Mouse (Mus musculus) embryonic stem cell, embryonic (primary cell): ENCODE data around the gene Tex14.
"Not testable (repeated sequence)": the region's sequence is repeated elsewhere in the genome, so short reads cannot be mapped to it uniquely, and the experiment has no call there.

Experiments
- CTCF ChIA-PET, 4 experiments: fragments of 300-600 bp in 2 of 4; fragments of 350-600 bp in 2 of 4; sonication (Branson Sonifier 250); formaldehyde crosslinking; loops; one replicate each; lab custom pipeline; 2022; ENCODE audit warnings: inconsistent platforms in 2 of 4; lab: Charles Lee
- POLR2A ChIA-PET, 4 experiments: fragments of 300-600 bp in 2 of 4; fragments of 350-600 bp in 2 of 4; sonication (Branson Sonifier 250); formaldehyde crosslinking; loops; one replicate each; lab custom pipeline; 2022; ENCODE audit warnings: antibody characterized with exemption in 4 of 4, inconsistent platforms in 1 of 4; lab: Charles Lee

Gene Tex14

DNA sequence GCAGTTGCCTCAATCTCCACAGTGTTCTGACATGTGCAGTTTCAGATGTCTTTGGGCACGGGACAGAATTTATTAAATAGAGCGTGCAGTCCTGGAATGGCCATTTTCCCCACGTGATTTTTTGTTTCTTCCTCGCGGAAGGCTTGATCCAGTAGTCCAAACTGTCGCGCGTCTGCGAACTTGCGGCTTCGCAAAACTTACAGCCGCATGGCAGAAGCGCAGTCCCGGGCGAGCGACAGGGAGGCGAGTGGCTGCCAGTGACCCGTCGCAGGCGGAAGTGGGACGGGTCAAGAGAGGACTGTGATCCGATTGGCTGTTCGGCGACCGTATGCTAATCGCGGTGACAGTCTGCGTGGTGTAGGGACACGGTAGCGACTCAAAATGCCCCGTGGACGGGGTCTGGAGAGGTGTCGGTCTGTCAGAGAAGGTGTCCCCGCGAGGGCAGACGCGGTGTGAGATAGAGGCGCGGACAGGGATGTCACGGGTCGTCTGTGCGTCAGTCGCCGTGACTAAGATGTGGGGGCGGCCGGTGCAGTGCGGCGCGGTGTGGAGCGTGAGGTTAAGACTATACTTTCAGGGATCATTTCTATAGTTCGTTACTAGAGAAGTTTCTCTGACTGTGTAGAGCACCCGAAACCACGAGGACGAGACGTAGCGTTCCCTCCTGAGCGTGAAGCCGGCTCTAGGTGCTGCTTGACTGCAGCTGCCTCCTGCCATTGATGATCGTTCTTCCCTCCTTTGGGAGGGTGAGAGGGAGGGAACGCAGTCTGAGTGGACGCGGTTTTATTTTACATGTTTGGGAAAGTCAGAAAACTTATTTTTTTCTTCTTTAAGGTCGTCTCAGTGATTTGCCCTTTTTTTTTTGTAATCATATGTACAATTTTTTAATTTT, 66.2 kb downstream of the Tex14 start:
- POLR2A ChIA-PET: interaction anchor here (0.6 to 9.2 kb wide), 63 partner anchors 8 to 896 kb away, joined by 3 to 109 read pairs (median 4); partner anchors contain the start of gene Mtmr4 (in 2 of the 4)

DNA sequence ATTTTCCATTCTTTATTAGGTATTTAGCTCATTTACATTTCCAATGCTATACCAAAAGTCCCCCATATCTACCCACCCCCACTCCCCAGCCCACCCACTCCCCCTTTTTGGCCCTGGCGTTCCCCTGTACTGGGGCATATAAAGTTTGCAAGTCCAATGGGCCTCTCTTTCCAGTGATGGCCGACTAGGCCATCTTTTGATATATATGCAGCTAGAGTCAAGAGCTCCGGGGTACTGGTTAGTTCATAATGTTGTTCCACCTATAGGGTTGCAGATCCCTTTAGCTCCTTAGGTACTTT, 66.8 kb downstream of the Tex14 start:
- POLR2A ChIA-PET: interaction anchor here (0.6 to 9.2 kb wide), 55 partner anchors 8 to 897 kb away, joined by 3 to 109 read pairs (median 4); partner anchors contain the start of gene Mtmr4 (in 2 of the 4)
- CTCF ChIA-PET: interaction anchor here in 2 of 4 experiments (0.6 to 1.2 kb wide), 2 partner anchors 14 to 167 kb away, joined by 3 read pairs; no protein-coding TSS in a partner anchor

More for the DNA sequence above, 66.2 kb downstream of the Tex14 start:
- CTCF ChIA-PET: interaction anchor here in 3 of 4 experiments (0.6 to 1.2 kb wide), 3 partner anchors 13 to 168 kb away, joined by 3 read pairs; no protein-coding TSS in a partner anchor

DNA sequence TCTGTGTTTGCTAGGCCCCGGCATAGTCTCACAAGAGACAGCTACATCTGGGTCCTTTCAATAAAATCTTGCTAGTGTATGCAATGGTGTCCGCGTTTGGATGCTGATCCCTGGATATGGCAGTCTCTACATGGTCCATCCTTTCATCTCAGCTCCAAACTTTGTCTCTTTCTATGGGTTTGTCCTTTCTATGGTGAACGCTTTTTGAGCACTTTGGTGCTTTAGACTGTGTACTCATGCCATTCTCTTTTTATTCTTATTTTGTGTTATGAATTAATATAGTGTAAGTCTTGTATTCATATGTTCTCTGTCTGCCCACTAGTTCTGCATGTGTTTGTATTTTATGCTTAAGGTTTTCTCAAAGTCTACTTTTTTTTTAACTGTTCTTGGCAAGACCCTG, 67.2 kb downstream of the Tex14 start:
- CTCF ChIA-PET: interaction anchor here in 2 of 4 experiments (0.6 to 1.2 kb wide), 2 partner anchors 14 to 167 kb away, joined by 3 read pairs; no protein-coding TSS in a partner anchor
- POLR2A ChIA-PET: interaction anchor here (0.6 to 9.2 kb wide), 51 partner anchors 8 to 897 kb away, joined by 3 to 109 read pairs (median 4); partner anchors contain the start of gene Mtmr4 (in 2 of the 4)

DNA sequence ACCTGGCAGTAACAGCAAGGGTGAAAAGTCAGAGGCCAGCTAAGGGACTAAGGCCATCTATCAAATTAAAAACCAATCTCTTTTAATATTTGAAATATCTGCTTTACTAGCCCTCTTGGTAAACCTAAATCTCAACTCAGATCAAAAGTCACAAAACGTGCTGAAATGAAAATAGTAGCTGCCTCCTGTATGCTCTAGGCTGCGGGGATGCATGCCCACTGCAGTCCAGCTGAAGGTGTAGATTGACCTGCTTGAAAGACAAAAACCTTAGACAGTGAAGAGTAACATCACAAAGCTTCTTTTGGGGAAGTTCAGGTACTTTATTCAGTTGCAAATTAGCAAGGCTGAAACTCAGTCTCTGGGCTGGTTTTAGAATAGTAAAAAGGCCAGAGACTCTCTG, 74.3 kb downstream of the Tex14 start:
- CTCF ChIA-PET: not testable (repeated sequence)
- POLR2A ChIA-PET: interaction anchor here in 3 of 4 experiments (0.6 to 1.9 kb wide), 20 partner anchors 7 to 116 kb away, joined by 3 to 7 read pairs (median 3); partner anchors contain the start of genes Rad51c (in 1 of the 3) and Tex14 (in 1 of the 3)

DNA sequence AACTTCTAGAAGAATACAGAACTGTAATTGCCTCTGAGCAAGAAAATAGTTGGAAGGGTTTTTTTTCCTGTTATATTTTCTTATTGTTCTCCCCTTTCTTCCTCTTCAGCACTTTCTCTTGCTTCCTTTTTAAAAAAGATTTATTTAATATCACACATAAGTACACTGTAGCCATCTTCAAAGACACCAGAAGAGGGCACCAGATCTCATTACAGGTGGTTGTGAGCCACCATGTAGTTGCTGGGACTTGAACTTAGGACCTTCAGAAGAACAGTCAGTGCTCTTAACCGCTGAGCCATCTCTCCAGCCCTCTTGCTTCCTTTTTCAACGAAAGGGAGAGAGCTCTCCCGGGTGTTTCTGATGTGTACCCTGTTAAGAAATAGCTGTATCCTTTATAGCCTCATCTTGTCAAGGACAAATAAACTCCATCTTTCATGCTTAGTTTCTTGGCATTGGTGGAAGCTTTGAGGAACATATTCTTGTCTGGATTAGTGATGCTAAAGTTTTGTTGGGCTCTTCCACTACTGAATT, 79.0 kb downstream of the Tex14 start:
- CTCF ChIA-PET: interaction anchor here in 1 of 4 experiments (0.7 kb wide), 1 partner anchor 13 kb away, joined by 3 read pairs; no protein-coding TSS in a partner anchor
- POLR2A ChIA-PET: interaction anchor here in 3 of 4 experiments (0.6 to 3.5 kb wide), 9 partner anchors 8 to 107 kb away, joined by 3 to 24 read pairs (median 4); no protein-coding TSS in a partner anchor

DNA sequence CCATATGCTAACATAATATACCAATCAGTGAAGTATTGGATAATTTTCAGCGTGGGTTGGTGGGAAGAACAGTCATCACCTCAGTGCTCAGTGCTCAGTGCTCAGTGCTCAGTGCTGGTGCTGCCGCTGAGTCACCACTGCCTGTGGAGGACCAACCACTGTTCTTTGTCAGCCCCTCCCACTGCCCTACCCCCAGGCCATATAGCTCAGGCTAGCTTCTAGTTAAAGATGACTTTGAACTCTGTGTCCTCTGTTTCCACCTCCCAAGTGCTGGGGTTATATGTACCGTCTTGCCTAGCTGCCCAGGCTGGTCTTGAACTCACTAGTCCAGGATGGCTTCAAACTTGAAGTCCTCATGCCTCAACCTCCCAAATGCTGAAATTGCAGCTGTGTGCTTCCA, 84.1 kb downstream of the Tex14 start:
- ChIA-PET CTCF (interaction anchor here in 1 of 4 experiments (0.6 kb wide), 1 partner anchor 38 kb away, joined by 4 read pairs; no protein-coding TSS in a partner anchor), POLR2A (interaction anchor here in 3 of 4 experiments (0.6 to 2.4 kb wide), 8 partner anchors 10 to 66 kb away, joined by 3 to 7 read pairs (median 3); no protein-coding TSS in a partner anchor)

DNA sequence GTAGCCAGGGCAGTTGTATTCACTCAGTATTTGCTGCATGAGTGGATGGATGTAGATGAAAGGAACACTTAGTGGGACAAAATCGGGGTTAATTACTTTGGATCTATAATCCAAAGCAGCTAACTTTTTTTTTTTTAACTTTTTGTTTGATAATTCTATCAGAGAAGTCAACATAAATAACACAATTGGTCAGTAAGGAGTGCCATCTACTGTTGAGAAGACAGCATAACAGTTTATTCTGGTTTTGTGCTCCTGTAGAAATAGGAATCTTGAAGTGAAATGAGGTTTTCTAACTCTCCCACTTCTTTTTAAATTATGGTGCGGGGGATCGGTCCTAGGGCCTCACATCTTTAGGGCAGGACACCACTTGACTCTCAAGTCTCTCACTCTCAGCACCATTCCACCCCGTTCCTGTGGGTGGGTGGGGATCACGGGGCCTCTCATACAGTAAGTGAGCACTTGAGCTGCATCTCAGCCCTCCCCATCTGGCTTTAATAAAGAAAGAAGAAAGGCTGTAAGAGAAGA, 99.9 kb downstream of the Tex14 start:
- POLR2A ChIA-PET: interaction anchor here (0.6 to 2.7 kb wide), 9 partner anchors 18 to 82 kb away, joined by 3 to 7 read pairs (median 4); no protein-coding TSS in a partner anchor
- CTCF ChIA-PET: interaction anchor here in 1 of 4 experiments (0.7 to 1.2 kb wide), 3 partner anchors 14 to 52 kb away, joined by 3 read pairs; no protein-coding TSS in a partner anchor

DNA sequence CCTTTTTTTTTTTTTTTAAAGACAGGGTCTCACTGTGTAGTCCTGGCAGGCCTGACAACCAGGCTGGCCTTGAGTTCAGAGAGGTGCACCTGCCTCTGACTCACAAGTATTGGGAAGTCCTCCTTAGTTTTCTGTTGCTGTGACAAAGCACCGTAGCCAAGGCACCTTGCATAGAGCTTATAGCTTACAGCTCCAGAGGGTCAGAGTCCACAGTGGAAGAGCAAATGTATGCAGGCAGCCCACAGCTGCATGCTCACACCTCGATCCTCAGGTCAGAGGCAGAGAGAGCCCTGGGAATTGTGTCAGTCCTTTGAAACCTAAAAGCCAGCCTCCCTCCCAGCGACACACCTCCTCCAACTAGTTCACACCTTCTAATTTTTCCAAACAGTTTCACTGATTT, 101.6 kb downstream of the Tex14 start:
- CTCF ChIA-PET: interaction anchor here in 3 of 4 experiments (0.6 to 1.2 kb wide), 6 partner anchors 19 to 430 kb away, joined by 3 to 6 read pairs (median 4); no protein-coding TSS in a partner anchor

DNA sequence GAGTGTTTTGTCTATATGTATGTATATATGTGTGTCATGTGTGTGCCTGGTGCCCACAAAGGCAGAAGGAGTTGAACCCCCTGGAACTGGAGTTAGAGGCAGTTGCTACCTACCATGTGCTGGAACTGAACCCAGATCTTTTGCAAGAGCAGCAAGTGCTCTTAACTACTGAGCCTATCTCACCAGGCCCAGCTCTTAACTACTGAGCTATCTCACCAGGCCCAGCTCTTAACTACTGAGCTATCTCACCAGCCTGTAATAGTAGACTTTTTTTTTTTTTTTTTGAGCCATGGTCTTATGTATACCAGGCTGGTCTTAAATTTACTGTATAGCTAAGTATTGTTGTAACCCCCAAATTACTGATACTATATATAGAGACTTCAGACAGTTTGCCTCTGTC, 102.2 kb downstream of the Tex14 start:
- ChIA-PET POLR2A (interaction anchor here in 3 of 4 experiments (0.6 to 2.4 kb wide), 16 partner anchors 15 to 85 kb away, joined by 3 to 5 read pairs (median 3); partner anchors contain the start of gene Mtmr4 (in 1 of the 3)), CTCF (interaction anchor here in 3 of 4 experiments (0.6 to 1.2 kb wide), 4 partner anchors 19 to 57 kb away, joined by 3 to 6 read pairs (median 3); no protein-coding TSS in a partner anchor)

More for the DNA sequence above, 101.6 kb downstream of the Tex14 start:
- POLR2A ChIA-PET: interaction anchor here in 3 of 4 experiments (0.6 to 2.7 kb wide), 11 partner anchors 25 to 85 kb away, joined by 3 to 7 read pairs (median 3); no protein-coding TSS in a partner anchor

DNA sequence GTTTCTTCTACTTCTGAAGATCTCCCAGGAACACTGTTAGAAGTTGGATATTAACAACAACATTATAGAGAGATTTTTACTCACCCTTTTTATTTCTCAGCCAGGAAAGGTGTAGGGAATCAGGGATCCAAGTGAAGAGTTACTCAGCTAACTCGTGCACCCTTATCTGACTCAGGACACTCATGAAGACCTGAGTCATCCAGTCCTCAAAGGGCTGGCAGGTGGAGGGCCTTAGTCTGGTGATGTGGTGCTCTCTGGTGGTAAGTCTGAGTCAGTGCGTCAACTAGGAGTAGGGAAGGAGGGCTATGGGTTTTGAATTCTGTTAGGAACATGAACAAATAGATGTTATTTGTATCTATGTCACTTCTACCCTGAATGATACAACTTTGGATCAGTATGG, 114.4 kb downstream of the Tex14 start:
- ChIA-PET CTCF (interaction anchor here (0.6 to 2.3 kb wide), 5 partner anchors 12 to 15 kb away, joined by 3 to 9 read pairs (median 4); no protein-coding TSS in a partner anchor), POLR2A (interaction anchor here in 3 of 4 experiments (0.6 to 1.6 kb wide), 8 partner anchors 50 to 115 kb away, joined by 3 to 9 read pairs (median 6); partner anchors contain the start of genes Rad51c (in 1 of the 3) and Tex14 (in 1 of the 3))

DNA sequence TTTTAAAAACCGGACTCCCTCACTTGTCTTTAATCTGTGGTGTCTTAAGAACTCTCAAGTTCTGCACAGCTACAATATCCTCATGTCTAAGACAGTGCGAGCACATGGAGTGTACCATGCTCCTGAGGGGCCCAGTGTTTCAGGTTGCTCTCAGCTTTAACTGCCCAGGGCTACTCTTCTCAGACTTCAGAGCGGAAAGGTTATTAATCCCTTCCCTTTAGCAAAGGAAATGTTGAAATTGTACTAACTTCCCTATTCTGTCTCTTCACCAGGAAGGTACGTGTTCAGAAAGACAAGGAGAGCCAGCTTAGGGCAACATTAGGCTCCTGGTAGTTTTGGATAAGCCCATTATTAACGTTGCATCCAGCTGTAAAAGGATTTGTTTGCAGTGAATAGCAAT, 118.6 kb downstream of the Tex14 start:
- CTCF ChIA-PET: interaction anchor here in 3 of 4 experiments (0.6 to 1.7 kb wide), 4 partner anchors 8 to 73 kb away, joined by 3 to 8 read pairs (median 4); no protein-coding TSS in a partner anchor

DNA sequence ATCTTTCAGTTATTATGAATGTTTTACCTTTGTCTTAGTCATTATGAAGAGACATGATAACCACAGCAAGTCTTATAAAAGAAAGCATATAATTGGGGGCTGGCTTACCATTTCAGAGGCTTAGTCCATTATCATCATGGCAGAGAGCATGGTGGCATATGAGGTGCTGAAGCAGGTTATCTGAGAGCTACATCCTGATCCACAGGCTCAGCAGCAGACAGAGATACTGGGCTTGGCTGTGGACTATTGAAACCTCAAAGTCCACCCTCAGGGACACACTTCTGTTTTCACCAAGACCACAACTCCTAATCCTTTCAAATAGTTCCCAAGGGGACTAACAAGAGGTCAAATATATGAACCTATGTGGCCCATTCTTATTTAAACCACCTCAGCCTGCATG, 119.1 kb downstream of the Tex14 start:
- CTCF ChIA-PET: interaction anchor here in 1 of 4 experiments (0.6 kb wide), 1 partner anchor 72 kb away, joined by 8 read pairs; no protein-coding TSS in a partner anchor
- POLR2A ChIA-PET: interaction anchor here in 1 of 4 experiments (1.9 to 2.1 kb wide), 2 partner anchors 8 to 10 kb away, joined by 5 read pairs; no protein-coding TSS in a partner anchor

More for the DNA sequence above, 118.6 kb downstream of the Tex14 start:
- POLR2A ChIA-PET: interaction anchor here in 1 of 4 experiments (1.9 to 2.1 kb wide), 3 partner anchors 8 to 16 kb away, joined by 5 read pairs; no protein-coding TSS in a partner anchor

DNA sequence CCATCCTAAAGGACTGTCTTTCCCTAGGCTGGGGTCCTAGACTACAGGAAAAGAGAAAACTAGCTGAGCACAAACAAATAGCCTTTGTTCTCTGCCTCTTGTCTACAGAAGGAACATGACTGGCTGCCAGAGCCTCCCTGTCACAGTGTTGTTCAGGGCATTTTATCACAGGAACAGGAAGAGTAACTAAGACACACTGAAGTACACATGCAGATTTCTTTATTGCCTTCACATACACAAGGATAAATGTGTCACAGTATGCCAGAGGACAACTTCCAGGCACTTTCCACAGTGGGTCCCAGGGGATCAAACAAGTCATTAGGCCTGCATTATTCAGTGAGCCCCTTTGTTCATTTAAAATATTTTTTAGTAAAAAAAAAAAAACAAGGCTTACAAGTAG, 119.9 kb downstream of the Tex14 start:
- CTCF ChIA-PET: no interaction called here
- POLR2A ChIA-PET: interaction anchor here in 1 of 4 experiments (0.7 kb wide), 1 partner anchor 126 kb away, joined by 3 read pairs; no protein-coding TSS in a partner anchor

DNA sequence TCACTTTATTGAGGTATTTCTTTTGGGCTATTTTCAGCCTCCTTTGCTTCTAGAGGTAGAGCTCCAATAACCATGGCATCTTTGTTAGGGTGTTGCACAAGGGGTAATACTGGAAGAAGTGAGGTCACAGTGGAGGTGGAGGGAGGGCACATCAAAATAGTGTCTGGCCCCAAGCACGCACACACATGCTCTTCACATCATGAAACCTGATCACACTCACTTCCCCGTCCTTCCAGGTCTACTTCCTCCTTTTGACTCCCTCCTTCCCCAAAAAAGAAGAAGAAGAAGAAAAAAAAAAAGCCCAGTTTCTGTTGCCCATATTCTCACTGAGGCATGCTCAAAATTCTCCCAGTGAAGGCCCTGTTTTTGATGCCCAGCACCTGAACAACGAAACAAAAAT, 122.5 kb downstream of the Tex14 start:
- POLR2A ChIA-PET: interaction anchor here in 3 of 4 experiments (0.5 to 1.8 kb wide), 9 partner anchors 23 to 520 kb away, joined by 3 to 4 read pairs (median 3); no protein-coding TSS in a partner anchor
- CTCF ChIA-PET: interaction anchor here in 3 of 4 experiments (0.6 to 0.7 kb wide), 3 partner anchors 38 to 314 kb away, joined by 3 to 4 read pairs (median 3); no protein-coding TSS in a partner anchor

DNA sequence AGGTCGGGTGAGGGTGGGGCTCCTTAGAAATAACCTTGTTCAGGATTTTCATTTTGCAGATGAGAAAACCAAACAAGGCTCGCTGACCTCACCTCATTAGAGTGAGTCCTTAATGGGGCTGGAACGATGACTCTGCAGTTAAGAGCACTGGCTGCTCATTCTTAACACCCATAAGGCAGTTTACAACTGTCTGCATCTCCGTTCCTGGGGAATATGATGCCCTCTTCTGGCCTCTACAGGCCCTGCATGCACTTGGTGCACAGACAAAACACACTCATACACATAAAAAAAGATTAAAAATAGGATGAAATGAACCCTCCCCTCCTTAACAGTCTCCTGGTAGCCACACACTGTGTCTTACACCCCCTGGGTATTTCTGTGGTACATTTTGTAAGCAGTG, 123.1 kb downstream of the Tex14 start:
- ChIA-PET CTCF (interaction anchor here in 2 of 4 experiments (0.6 to 0.7 kb wide), 2 partner anchors 75 to 315 kb away, joined by 3 read pairs; no protein-coding TSS in a partner anchor), POLR2A (interaction anchor here in 3 of 4 experiments (0.6 to 1.4 kb wide), 3 partner anchors 101 to 1401 kb away, joined by 3 to 6 read pairs (median 4); no protein-coding TSS in a partner anchor)

DNA sequence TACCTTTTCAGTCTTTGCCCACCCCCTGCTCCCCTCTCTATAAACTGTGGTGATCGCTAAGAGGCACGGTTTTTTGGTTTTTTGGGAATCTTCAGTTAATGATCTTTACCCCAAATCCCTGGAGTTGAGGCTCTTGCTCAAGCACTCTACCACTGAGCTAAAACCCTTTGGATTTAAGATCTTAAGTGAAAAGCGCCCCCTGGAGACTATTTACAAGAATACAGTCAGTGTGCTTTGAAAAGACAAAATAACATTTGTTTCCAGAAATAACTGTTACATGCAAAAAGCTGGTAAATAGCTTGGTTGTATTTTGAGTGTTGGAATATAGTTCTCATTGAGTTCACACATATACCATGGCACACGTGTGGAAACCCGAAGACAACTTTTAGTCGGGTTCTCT, 126.8 kb downstream of the Tex14 start:
- CTCF ChIA-PET: interaction anchor here (0.6 to 2.0 kb wide), 42 partner anchors 9 to 1347 kb away, joined by 3 to 9 read pairs (median 3); partner anchors contain the start of gene Mtmr4 (in 2 of the 4)
- POLR2A ChIA-PET: interaction anchor here in 3 of 4 experiments (0.8 to 2.8 kb wide), 26 partner anchors 9 to 127 kb away, joined by 3 to 9 read pairs (median 5); partner anchors contain the start of genes Mtmr4 (in 1 of the 3), Rad51c (in 1 of the 3) and Tex14 (in 1 of the 3)
